Mouse (Mus musculus) cerebellum, postnatal 14 days (tissue): ENCODE data around the gene C1qtnf5.
A peak's percentile ranks its signal among the peaks of the same experiment; 100 is the strongest.

Experiments
- DNase-seq, 2 experiments: peaks; one replicate each; pipeline ENCODE4 v3.0.0; 2021; ENCODE audit warnings: mixed read lengths in 2 of 2

Gene C1qtnf5

DNA sequence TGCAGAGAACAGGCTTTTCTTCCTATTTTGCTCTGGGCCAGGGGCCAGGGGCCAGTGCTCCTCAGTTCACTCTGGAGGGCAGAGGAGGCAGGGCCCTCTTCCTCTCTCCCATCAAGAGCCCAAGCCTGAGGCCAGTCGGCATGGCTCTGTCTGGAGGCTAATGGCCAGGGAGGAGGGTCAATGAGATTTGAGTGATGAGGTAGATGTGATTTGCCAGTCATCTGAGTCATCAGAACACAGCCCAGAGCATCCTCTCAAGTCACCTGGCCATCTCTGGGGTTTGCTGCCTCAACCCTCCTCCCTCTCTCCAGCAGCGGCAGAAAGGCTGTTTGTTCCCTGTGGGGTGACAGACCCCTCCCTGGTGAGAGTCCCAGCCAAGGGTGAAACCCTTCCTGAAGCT, 26.2 kb downstream of the C1qtnf5 start:
- DNase-seq, result no peak

DNA sequence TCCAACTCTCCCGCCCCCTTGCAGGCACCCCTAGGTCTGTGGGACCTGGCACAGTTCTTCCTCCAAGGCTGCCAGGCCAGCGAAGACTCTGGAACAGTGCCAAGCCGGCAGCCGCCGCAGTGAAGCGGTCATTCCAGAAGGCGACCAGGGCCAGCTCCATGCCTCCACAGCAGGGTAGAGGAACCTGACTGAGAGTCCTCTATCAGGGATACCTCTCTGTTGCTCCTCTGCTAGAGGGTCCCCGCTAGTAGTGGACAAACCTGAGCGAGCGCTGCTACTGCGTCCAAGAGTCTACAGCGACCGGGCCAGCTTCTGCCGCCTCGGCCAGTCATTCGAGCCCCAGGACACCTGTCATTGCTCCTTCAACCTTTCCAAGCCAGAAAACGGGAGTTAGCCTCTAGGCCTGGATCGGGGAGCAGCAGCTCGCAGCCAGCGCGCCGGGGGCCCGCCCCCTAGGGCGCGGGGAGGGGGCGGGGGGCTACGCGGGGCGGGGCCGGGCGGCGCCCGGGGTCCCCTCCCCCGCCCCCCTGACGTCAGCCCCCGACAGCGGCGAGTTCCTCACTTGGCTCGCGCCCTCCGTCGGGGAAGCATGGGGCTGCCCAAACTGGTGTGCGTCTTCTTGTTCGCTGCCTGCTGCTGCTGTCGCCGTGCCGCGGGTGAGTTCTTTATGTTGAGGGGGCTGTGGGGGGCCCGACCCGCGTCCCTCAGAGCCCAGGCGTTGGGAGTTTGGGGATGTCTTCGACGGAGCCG, 27.2 kb downstream of the C1qtnf5 start, which contains the start of gene Mcam:
Gene Mcam, plus strand, starts transcription at position 369 of the 750 bp plus-strand sequence.
- DNase-seq, result peak; percentile 90 to 92

DNA sequence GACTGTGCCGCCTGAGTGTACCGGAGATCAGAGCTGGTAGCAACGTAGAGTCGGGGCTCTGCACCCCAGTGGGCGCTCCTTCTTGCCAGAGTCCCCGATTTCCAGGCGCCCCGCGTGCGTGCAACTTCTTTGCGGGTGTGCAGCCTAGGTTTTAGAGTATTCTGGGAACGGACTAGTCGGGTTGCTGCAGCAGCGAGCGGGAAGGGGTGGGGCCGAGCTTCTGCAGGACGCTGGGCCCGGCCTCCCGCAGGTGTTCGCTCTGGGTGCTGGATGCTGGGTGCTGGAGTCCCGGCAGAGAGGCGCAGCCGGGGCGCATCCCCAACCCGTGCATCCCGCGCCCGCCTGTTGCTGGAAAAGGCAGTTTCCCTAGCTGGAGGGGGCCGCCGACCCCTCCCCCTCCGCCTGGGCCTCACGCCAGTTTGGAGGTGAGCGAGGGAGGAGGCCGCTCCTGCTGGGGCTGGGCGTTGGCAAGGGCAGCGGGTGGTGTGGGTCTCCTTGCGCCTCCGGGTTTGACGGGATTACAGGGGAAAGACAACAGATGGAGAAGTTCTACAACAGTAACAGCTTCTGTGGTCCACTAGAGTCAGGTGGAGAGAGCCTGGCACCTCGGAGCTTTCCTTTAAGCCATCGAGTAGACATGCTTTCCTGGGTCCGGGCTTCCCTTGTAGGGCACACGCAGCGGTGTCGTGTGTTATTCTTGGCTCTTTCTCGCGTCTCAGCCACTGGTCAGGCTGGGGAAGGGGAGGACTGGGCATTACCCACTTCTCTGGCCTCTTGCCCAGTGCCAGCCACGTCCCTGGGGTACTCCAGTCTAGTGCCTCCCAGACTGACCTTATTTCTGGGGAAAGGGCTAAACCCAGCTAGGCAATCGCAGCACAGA, 28.0 kb downstream of the C1qtnf5 start:
- DNase-seq, result peak; percentile 75 to 77

DNA sequence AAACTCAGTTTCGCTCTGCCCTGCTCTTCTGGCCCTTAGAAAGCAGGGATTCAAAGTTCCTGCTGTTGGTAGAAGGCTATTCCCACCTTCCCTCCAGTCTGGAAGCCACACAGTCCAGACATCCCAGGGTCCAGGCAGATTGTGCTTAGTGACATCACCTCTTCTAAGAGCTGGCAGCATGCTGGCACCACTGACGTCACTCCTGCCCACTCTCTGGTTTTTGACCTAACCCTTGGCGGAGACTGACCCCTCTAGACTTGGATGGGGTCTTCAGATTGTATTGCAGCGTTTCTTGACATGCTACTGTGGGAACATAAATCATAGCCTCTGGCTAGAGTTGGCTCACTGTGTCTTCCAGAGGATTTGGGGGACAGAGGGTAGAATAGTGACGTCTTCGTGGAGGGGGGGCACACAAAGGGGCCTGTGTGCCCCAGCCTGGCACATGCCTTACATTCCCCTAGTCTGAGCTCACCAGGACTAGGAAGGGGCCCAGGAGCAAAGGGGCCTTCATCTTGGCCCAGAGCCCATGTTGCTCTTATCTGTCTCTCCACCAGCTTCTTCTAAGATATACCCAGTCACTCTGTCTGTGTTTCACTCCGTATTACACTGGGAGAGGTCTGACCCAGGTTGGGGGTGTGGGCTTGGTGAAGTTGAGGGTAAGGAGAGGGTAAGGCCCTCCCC, 28.8 kb downstream of the C1qtnf5 start:
- DNase-seq, result peak; percentile 57

DNA sequence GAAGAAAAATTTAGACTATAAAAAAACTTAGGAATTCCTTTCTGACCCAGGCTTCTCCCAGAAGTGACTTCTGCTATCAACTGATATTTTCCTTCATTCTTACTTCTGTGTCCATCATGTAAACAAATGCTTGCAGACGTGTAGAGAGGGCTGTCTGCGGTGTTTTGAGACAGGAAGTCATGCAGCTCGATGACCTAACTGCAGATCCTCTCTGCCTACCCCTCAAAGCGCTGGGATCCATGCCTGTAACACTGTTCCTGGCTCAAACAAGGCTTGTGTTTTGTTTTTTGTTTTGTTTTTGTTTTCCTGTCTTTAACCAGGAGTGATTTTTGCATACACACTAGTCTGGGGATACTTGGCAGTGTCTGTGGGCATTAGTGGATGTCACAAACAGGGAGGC, 30.8 kb downstream of the C1qtnf5 start:
- DNase-seq, result no peak

DNA sequence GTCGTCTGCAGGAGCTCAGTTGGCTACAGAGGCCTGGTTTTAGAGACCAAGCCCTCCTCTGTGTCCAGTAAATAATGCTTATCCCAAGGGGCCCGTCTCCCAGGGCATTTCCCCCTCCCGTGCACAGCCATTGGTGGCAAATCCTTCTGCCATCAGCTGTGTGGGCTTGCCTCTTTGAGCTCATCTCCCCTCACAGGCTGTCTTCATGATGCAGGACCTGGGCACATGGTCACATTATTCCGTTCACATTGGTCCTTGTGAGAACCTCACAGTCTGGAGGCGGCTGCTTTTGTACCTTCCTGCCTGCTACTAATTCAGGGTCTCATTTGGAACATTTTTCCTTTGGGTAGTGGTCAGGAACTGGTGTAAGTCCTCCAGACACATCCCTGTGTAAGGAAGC, 34.9 kb downstream of the C1qtnf5 start:
- DNase-seq, result peak in 1 of 2 experiments; percentile 13

DNA sequence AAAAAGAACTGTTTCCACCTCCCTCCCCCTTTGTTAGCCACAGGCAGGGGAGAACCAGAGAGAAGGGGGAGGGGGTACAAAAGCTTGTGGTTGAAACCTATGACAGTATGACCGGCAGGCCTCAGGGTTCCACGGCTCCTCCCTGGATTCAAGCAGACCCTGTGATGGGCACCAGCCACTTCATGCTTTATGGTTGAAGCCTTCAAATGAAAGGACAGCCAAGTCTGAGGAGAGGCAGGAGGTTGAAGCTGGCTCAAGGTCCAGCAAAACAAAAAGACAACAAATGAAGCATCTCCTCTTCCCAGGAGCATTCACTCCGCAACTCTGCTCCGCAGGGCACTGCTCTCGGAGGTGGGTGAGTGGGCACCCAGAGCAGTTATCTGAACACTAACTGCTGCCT, 36.4 kb downstream of the C1qtnf5 start:
- peak in 1 of 2 experiments; percentile 19 for DNase-seq

DNA sequence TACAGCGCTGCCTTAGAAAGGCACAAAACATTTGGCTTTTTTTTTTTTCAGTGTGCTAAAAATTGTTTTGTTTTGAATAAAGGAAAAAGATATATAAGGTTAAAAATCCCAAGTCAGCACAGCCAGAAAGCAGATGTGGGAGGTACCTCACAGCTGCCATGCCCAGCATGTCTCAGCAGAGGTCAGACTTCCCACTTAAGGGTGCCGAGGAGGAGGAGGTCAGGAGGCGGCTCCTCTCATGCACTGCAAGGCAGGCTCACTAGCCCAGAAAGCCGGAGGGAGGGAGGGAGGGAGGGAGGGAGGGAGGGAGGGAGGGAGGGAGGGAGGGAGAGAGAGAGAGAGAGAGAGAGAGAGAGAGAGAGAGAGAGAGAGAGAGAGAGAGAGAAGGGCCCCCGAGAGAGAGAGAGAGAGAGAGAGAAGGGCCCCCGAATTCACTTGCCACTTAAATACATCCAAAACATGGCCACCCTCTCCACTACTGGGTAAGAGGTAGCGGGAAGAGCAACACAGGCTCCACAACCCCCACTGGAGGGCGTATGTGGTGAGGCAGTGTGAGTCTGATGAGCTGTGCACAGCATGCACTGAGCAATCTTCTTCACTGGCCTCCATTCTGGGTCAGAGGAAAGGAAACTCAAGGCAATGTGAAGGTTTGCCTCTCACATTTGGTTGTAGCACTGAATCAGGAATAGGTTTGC, 37.1 kb downstream of the C1qtnf5 start:
- DNase-seq, result peak; percentile 24 to 63

DNA sequence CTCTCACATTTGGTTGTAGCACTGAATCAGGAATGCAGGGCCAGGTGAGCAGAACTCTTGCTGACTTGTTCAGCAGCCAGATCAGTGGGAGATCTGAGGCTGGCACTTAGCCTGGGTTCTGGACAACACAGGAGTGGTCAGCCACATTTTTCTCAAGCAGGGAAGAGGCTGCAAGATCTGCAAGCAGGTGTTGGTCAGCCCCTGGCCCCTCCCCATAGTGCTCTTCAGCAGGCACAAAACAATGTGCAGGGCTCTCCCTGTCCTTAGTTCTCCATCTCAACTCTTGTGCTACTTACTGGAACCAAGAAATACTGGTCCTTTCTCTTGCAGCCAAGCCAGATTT, 37.6 kb downstream of the C1qtnf5 start:
- DNase-seq, result peak; percentile 73 to 82

DNA sequence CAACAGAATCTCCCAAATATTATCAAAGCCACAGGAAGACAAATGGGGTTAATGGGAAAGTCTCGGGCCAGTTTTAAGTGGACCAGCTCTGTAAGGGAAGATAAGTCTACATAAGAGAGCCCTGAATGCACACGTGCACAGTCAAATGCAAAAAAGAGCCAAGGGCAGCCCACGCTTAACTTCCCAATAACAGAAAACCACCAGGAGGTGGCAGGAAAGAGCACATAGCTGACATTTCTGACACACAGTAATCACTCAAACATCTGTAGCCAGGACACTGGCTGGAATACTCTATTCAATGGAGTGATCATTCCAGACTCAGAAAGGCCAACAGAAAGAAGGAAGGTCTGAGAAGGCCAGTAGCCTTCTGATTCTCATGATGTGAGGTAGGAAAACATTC, 40.2 kb downstream of the C1qtnf5 start:
- DNase-seq, result peak in 1 of 2 experiments; percentile 31
